Mouse (Mus musculus) urinary bladder, postnatal 25 days (tissue): ENCODE measurements around the gene Speer1.
"Not testable (repeated sequence)": the region's sequence is repeated elsewhere in the genome, so short reads cannot be mapped to it uniquely, and the experiment has no call there.

Experiments used
- DNase-seq: peaks from one replicate; pipeline ENCODE4 v3.0.0; 2022; ENCODE audit warnings: low spot score

The Speer1 gene

GRCm38 (mm10) chr5:11341216-11341615 lies at the start of gene Speer1:
Gene Speer1, plus strand, starts transcription at chr5:11341516.
- DNase-seq, result not testable (repeated sequence)
